Mouse (Mus musculus) heart, adult 2 months (tissue): Measurements from ENCODE around the gene Ercc6l. TPM values are rescaled to one million over a fixed set of nuclear protein-coding genes. Genes with fewer than 3 reads are reported as not detected.
A peak's percentile ranks its signal among the peaks of the same experiment; 100 is the strongest.

ENCODE experiments used
- DNase-seq, 2 experiments: peaks; one replicate each; pipeline ENCODE4 v3.0.0; 2021
- H3K27ac ChIP-seq: fragments of 200-600 bp; 2 replicates; pipeline ENCODE4 v1.8.1; 2022
- H3K27me3 ChIP-seq: fragments of 200-500 bp; 2 replicates; pipeline ENCODE4 v1.6.1; 2012; ENCODE audit warnings: mild to moderate bottlenecking, low read length, inconsistent platforms, mixed read lengths; ENCODE audit not compliant: control insufficient read depth, insufficient read depth
- H3K36me3 ChIP-seq: fragments of 200-500 bp; 2 replicates; pipeline ENCODE4 v1.6.1; 2012; ENCODE audit warnings: low read length, inconsistent platforms; ENCODE audit not compliant: control insufficient read depth, insufficient read depth
- H3K4me1 ChIP-seq: fragments of 200-500 bp; 2 replicates; pipeline ENCODE4 v1.6.1; 2011; ENCODE audit warnings: low read length; ENCODE audit not compliant: control insufficient read depth, insufficient read depth
- H3K4me3 ChIP-seq: fragments of 200-600 bp; 2 replicates; pipeline ENCODE4 v1.8.1; 2022
- H3K79me2 ChIP-seq: fragments of 200-500 bp; replicated peaks from 2 replicates; pipeline ENCODE4 v1.6.1; 2012; ENCODE audit warnings: mild to moderate bottlenecking, inconsistent platforms, low read length, moderate library complexity, mixed read lengths; ENCODE audit not compliant: control insufficient read depth, insufficient read depth
- H3K9ac ChIP-seq: fragments of 200-500 bp; 2 replicates; pipeline ENCODE4 v1.6.1; 2012; ENCODE audit warnings: low read depth, mild to moderate bottlenecking, control low read depth, inconsistent platforms, low read length, mixed read lengths
- CTCF ChIP-seq: fragments of 200-600 bp; IDR thresholded peaks from 2 replicates; pipeline ENCODE4 v1.8.1; 2022; ENCODE audit warnings: antibody characterized with exemption, mild to moderate bottlenecking, moderate library complexity
- EP300 ChIP-seq: fragments of 200-500 bp; IDR thresholded peaks from 2 replicates; pipeline ENCODE4 v1.6.1; 2011; ENCODE audit warnings: low read depth, low read length, control low read depth; ENCODE audit not compliant: insufficient read depth
- POLR2A ChIP-seq: fragments of 200-500 bp; IDR thresholded peaks from 2 replicates; pipeline ENCODE4 v1.6.1; 2011; ENCODE audit warnings: mild to moderate bottlenecking, low read depth, low read length, control low read depth; ENCODE audit not compliant: insufficient read depth
- WGBS: fragments of 180-500 bp; shearing (Covaris S2); methylation state at CpG from one replicate; pipeline ENCODE4 v1.1.7; 2018; 5-methylcytosine and 5-hydroxymethylcytosine counted together
- intact Hi-C: fragments of 180-260 bp; cut with DNase I; formaldehyde crosslinking; loops from one replicate; pipeline ENCODE4 v1.15.1; 2025
- long read RNA-seq: library from polyadenylated mRNA; stranded (forward); transcript quantifications from one replicate; pipeline ENCODE4 v2.0.0, GENCODE M21; 2021
- polyA plus RNA-seq: library from polyadenylated mRNA; depleted of rRNA; stranded (reverse); fragments of >200 nt; gene quantifications from 2 replicates; pipeline ENCODE4 v1.2.3, GENCODE M21; 2012; rRNA removed
- total RNA-seq, 2 experiments: library from RNA; stranded (reverse); gene quantifications; 2 replicates each; pipeline ENCODE4 v1.2.3; 2021

Ercc6l gene
- total RNA-seq (under 1 TPM; 0.34 to 0.36 TPM), polyA plus RNA-seq (0.10 and 0.23 TPM in 2 replicates)
- long read RNA-seq, full-length matches to known transcripts: 1 of 1 reads
- long read RNA-seq, partial matches to known transcripts: 0 of 1 reads
- long read RNA-seq, other reads (novel, unspliced or antisense): 0 of 1 reads

GRCm38 (mm10) chrX:102156618-102157422 lies at the start of gene Ercc6l:
Gene Ercc6l, minus strand, starts transcription at chrX:102157091.
- TF ChIP-seq POLR2A: peak; percentile 36; the same call in 1 of the 2 replicates
- TF ChIP-seq CTCF: no peak
- peak within 1 kb of the TSS; percentile 79 for H3K9ac ChIP-seq
- H3K27me3 ChIP-seq: no peaks in the 10 kb centered on the region
- H3K79me2 ChIP-seq: no peaks in the 10 kb centered on the region
- intact Hi-C loops: loop anchor here (1.0 to 2.0 kb wide), 2 partner anchors 32 to 36 kb away; partner anchors contain the start of gene Rps4x
- 14% methylated on average over 42 of the region's 42 CpGs for WGBS
- H3K4me3 ChIP-seq: peak within 1 kb of the TSS; percentile 54
- peak; percentile 90 to 94 for DNase-seq
- H3K36me3 ChIP-seq: no peaks in the 10 kb centered on the region
- peak within 1 kb of the TSS; percentile 65 for H3K27ac ChIP-seq
- H3K4me1 ChIP-seq: no peaks in the 10 kb centered on the region

- intact Hi-C loops: no loop called here
- no peaks in the 10 kb centered on the region for H3K4me1 ChIP-seq
- no peak overlapping the region for H3K27ac ChIP-seq
- no peak overlapping the region for H3K9ac ChIP-seq
- H3K4me3 ChIP-seq: no peak overlapping the region
- DNase-seq: no peak
- no peaks in the 10 kb centered on the region for H3K27me3 ChIP-seq
- TF ChIP-seq POLR2A: no peak
- no peak for TF ChIP-seq EP300
- no peak for TF ChIP-seq CTCF
- peaks cover 12% of the 10 kb centered on the region for H3K36me3 ChIP-seq
- 67% methylated on average over 1 of the region's 1 CpGs for WGBS
- no peaks in the 10 kb centered on the region; the same call in 1 of the 2 replicates for H3K79me2 ChIP-seq
These were observed 33.9 kb upstream of the Ercc6l start for GRCm38 (mm10) chrX:102190840-102191239.

DNA sequence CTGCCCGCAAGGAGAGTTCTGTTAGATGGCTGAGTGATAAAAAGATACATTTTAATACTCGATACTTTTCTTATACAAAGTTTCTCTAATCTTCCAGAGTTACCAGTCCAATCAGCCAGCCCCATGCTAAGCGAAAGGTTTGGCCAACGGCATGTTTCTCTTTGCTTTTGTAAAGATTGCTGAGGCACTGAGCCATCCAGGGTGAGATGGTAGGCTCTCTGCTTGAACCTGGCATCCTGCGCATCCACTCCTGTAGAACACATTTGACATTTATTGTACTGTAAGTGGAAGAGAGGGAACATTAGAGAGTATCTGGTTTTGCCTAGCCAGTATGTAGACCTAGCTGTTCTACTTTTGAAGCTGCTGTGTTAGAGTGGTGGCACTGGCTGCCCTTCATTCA lies 32.7 kb upstream of the Ercc6l start:
- Histone ChIP-seq H3K4me3 (peak overlapping the region; percentile 67; the same call in 1 of the 2 replicates), H3K79me2 (no peaks in the 10 kb centered on the region; the same call in 1 of the 2 replicates), H3K9ac (no peak overlapping the region), H3K4me1 (no peaks in the 10 kb centered on the region), H3K27me3 (no peaks in the 10 kb centered on the region), H3K36me3 (peaks cover 12% of the 10 kb centered on the region), H3K27ac (no peak overlapping the region)
- DNase-seq: no peak
- TF ChIP-seq POLR2A (no peak), EP300 (no peak), CTCF (no peak)
- WGBS: 41% methylated on average over 5 of the region's 5 CpGs
- intact Hi-C loops: loop anchor here (1.0 to 5.0 kb wide), 2 partner anchors 32 to 237 kb away; partner anchors contain the start of gene Ercc6l

- no peaks in the 10 kb centered on the region for H3K27me3 ChIP-seq
- intact Hi-C loops: loop anchor here (1.0 to 5.0 kb wide), 2 partner anchors 32 to 237 kb away; partner anchors contain the start of gene Ercc6l
- TF ChIP-seq POLR2A (peak; percentile 95), EP300 (peak; percentile 49; the same call in 1 of the 2 replicates), CTCF (peak; percentile 85)
These were observed 32.0 kb upstream of the Ercc6l start, which contains the start of gene Rps4x for GRCm38 (mm10) chrX:102188712-102189497. Gene Rps4x, minus strand, starts transcription at chrX:102189394.

GRCm38 (mm10) chrX:102187023-102187699 lies 30.3 kb upstream of the Ercc6l start:
- H3K36me3 ChIP-seq: peaks cover 12% of the 10 kb centered on the region
- no peaks in the 10 kb centered on the region for H3K27me3 ChIP-seq
- TF ChIP-seq CTCF (no peak), POLR2A (no peak), EP300 (no peak)
- H3K79me2 ChIP-seq: no peaks in the 10 kb centered on the region; the same call in 1 of the 2 replicates
- H3K4me1 ChIP-seq: no peaks in the 10 kb centered on the region
- no peak overlapping the region for H3K9ac ChIP-seq
- H3K4me3 ChIP-seq: no peak overlapping the region
- WGBS: 41% methylated on average over 11 of the region's 11 CpGs
- DNase-seq: no peak
- intact Hi-C loops: loop anchor here (5.0 kb wide), 1 partner anchor 235 kb away; no protein-coding TSS in a partner anchor
- no peak overlapping the region for H3K27ac ChIP-seq

More at GRCm38 (mm10) chrX:102188712-102189497, 32.0 kb upstream of the Ercc6l start, which contains the start of gene Rps4x:
- DNase-seq: peak; percentile 85 to 86
- peak within 1 kb of the TSS; percentile 71 for H3K27ac ChIP-seq
- H3K79me2 ChIP-seq: no peaks in the 10 kb centered on the region; the same call in 1 of the 2 replicates
- H3K36me3 ChIP-seq: peaks cover 12% of the 10 kb centered on the region
- 15% methylated on average over 37 of the region's 37 CpGs for whole genome bisulfite sequencing
- H3K9ac ChIP-seq: peak within 1 kb of the TSS; percentile 87
- peak within 1 kb of the TSS; percentile 67 for H3K4me3 ChIP-seq
- H3K4me1 ChIP-seq: no peaks in the 10 kb centered on the region
